Mouse (Mus musculus) heart, postnatal 0 days (tissue): ENCODE measurements around the gene Fhit. TPM values are rescaled to one million over a fixed set of nuclear protein-coding genes. Genes with fewer than 3 reads are reported as not detected.

ENCODE experiments used
- ATAC-seq: fragments of 200-750 bp; cut with Nextera tagmentation; 2 replicates; pipeline ENCODE4 v1.8.0; 2017; ENCODE audit warnings: low read depth, moderate number of reproducible peaks, moderate library complexity; ENCODE audit not compliant: insufficient read depth
- DNase-seq: peaks from one replicate; pipeline ENCODE4 v3.0.0-alpha.2; 2016; ENCODE audit warnings: low spot score
- H3K27ac ChIP-seq: fragments of 300-500 bp; sonication (generic); 2 replicates; pipeline ENCODE4 v1.5.1; 2014; ENCODE audit warnings: low read depth, mild to moderate bottlenecking
- H3K27me3 ChIP-seq: fragments of 300-500 bp; sonication (generic); 2 replicates; pipeline ENCODE4 v1.6.1; 2014; ENCODE audit warnings: low read length, mixed read lengths; ENCODE audit not compliant: control insufficient read depth, insufficient read depth
- H3K36me3 ChIP-seq: fragments of 300-500 bp; sonication (generic); replicated peaks from 2 replicates; pipeline ENCODE4 v1.6.1; 2014; ENCODE audit warnings: low read length, mixed read lengths; ENCODE audit not compliant: control insufficient read depth, insufficient read depth
- H3K4me1 ChIP-seq: fragments of 300-500 bp; sonication (generic); 2 replicates; pipeline ENCODE4 v1.6.1; 2014; ENCODE audit warnings: antibody characterized with exemption; ENCODE audit not compliant: control insufficient read depth, insufficient read depth
- H3K4me2 ChIP-seq: fragments of 300-500 bp; sonication (generic); 2 replicates; pipeline ENCODE4 v1.6.1; 2014; ENCODE audit warnings: low read depth, mild to moderate bottlenecking, low read length, moderate library complexity
- H3K4me3 ChIP-seq: fragments of 300-500 bp; sonication (generic); 2 replicates; pipeline ENCODE4 v1.5.1; 2014; ENCODE audit warnings: low read depth, low read length
- H3K9ac ChIP-seq: fragments of 300-500 bp; sonication (generic); replicated peaks from 2 replicates; pipeline ENCODE4 v1.6.1; 2014; ENCODE audit warnings: low read depth, low read length, mixed read lengths
- H3K9me3 ChIP-seq: fragments of 300-500 bp; sonication (generic); replicated peaks from 2 replicates; pipeline ENCODE4 v1.6.1; 2016; ENCODE audit warnings: low read length; ENCODE audit not compliant: control insufficient read depth
- CTCF ChIP-seq: IDR thresholded peaks from 2 replicates; pipeline ENCODE4 v1.5.1; 2016; ENCODE audit warnings: antibody characterized with exemption, control low read depth, low read depth
- EP300 ChIP-seq: IDR thresholded peaks from 2 replicates; pipeline ENCODE4 v1.6.1; 2016; ENCODE audit warnings: antibody characterized with exemption, low read depth
- WGBS: fragments of 180-500 bp; shearing (Covaris S2); extraction: QIAGEN DNeasy Blood & Tissue Kit; methylation state at CpG from one replicate; pipeline ENCODE4 v1.1.7; 2014; 5-methylcytosine and 5-hydroxymethylcytosine counted together
- polyA plus RNA-seq: library from polyadenylated mRNA; unstranded; fragments of >200 nt; fragmentation: Nextera tagmentation; extraction: Ambion mirVana; gene quantifications from 2 replicates; pipeline ENCODE4 v1.2.1, GENCODE M21; 2015
- total RNA-seq: library from RNA; depleted of rRNA; stranded (reverse); fragments of >200 nt; gene quantifications from 2 replicates; pipeline ENCODE4 v1.2.3, GENCODE M21; 2014; ENCODE audit warnings: low replicate concordance

Fhit gene
- total and polyA plus RNA-seq, 2 experiments from 2014 or later, result 4.1 to 5.2 TPM

GRCm38 (mm10) chr14:10836001-10836400, 325.8 kb downstream of the Fhit start:
- no peak overlapping the region for H3K4me2 ChIP-seq
- H3K36me3 ChIP-seq, result no peaks in the 10 kb centered on the region
- no peak for DNase-seq
- H3K27ac ChIP-seq, result no peak overlapping the region
- 46% methylated on average over 1 of the region's 1 CpGs for WGBS
- no peaks in the 10 kb centered on the region for H3K9me3 ChIP-seq
- H3K9ac ChIP-seq, result no peak overlapping the region
- no peaks in the 10 kb centered on the region for H3K4me1 ChIP-seq
- H3K4me3 ChIP-seq, result no peak overlapping the region
- ATAC-seq, result no peak
- TF ChIP-seq CTCF, result no peak
- TF ChIP-seq EP300, result no peak
- H3K27me3 ChIP-seq, result no peaks in the 10 kb centered on the region

GRCm38 (mm10) chr14:10824819-10825218, 337.0 kb downstream of the Fhit start:
- Histone ChIP-seq H3K4me2 (no peak overlapping the region), H3K27me3 (no peaks in the 10 kb centered on the region), H3K4me3 (no peak overlapping the region), H3K9ac (no peak overlapping the region), H3K27ac (no peak overlapping the region), H3K9me3 (no peaks in the 10 kb centered on the region), H3K4me1 (no peaks in the 10 kb centered on the region), H3K36me3 (no peaks in the 10 kb centered on the region)
- DNase-seq (no peak), ATAC-seq (no peak)
- WGBS, result 45% methylated on average over 4 of the region's 4 CpGs
- no peak for TF ChIP-seq CTCF
- TF ChIP-seq EP300, result no peak

GRCm38 (mm10) chr14:10813551-10813950, 348.3 kb downstream of the Fhit start:
- no peak for DNase-seq
- H3K4me3 ChIP-seq, result no peak overlapping the region
- 49% methylated on average over 2 of the region's 2 CpGs for WGBS

GRCm38 (mm10) chr14:10798489-10799180, 363.2 kb downstream of the Fhit start:
- Histone ChIP-seq H3K4me3 (no peak overlapping the region), H3K27ac (no peak overlapping the region), H3K4me1 (no peaks in the 10 kb centered on the region), H3K4me2 (no peak overlapping the region), H3K9ac (no peak overlapping the region), H3K9me3 (no peaks in the 10 kb centered on the region), H3K36me3 (no peaks in the 10 kb centered on the region), H3K27me3 (no peaks in the 10 kb centered on the region)
- no peak for TF ChIP-seq CTCF
- TF ChIP-seq EP300, result no peak
- no peak for ATAC-seq
- DNase-seq, result no peak
- WGBS, result 78% methylated on average over 4 of the region's 4 CpGs

More at GRCm38 (mm10) chr14:10813551-10813950, 348.3 kb downstream of the Fhit start:
- Histone ChIP-seq H3K9me3 (no peaks in the 10 kb centered on the region), H3K4me1 (no peaks in the 10 kb centered on the region), H3K4me2 (no peak overlapping the region), H3K27ac (no peak overlapping the region), H3K9ac (no peak overlapping the region), H3K27me3 (no peaks in the 10 kb centered on the region), H3K36me3 (no peaks in the 10 kb centered on the region)
- ATAC-seq, result no peak
- TF ChIP-seq EP300 (no peak), CTCF (no peak)

- 82% methylated on average over 1 of the region's 1 CpGs for WGBS
- DNase-seq (no peak), ATAC-seq (no peak)
- TF ChIP-seq EP300, result no peak
- no peak for TF ChIP-seq CTCF
- no peak overlapping the region for H3K4me2 ChIP-seq
- H3K9me3 ChIP-seq, result no peaks in the 10 kb centered on the region
- no peak overlapping the region for H3K9ac ChIP-seq
- no peak overlapping the region for H3K4me3 ChIP-seq
- no peaks in the 10 kb centered on the region for H3K27me3 ChIP-seq
- no peaks in the 10 kb centered on the region for H3K4me1 ChIP-seq
- no peaks in the 10 kb centered on the region for H3K36me3 ChIP-seq
- no peak overlapping the region for H3K27ac ChIP-seq
These were observed 364.2 kb downstream of the Fhit start for GRCm38 (mm10) chr14:10797595-10797994.

GRCm38 (mm10) chr14:10795498-10796075, 366.2 kb downstream of the Fhit start:
- no peak for DNase-seq
- no peak for TF ChIP-seq CTCF
- no peak for TF ChIP-seq EP300
- 43% methylated on average over 2 of the region's 2 CpGs for WGBS

More at GRCm38 (mm10) chr14:10795498-10796075, 366.2 kb downstream of the Fhit start:
- Histone ChIP-seq H3K36me3 (no peaks in the 10 kb centered on the region), H3K9me3 (no peaks in the 10 kb centered on the region), H3K9ac (no peak overlapping the region), H3K4me1 (no peaks in the 10 kb centered on the region), H3K4me3 (no peak overlapping the region), H3K4me2 (no peak overlapping the region), H3K27ac (no peak overlapping the region), H3K27me3 (no peaks in the 10 kb centered on the region)
- ATAC-seq, result no peak
